Mouse (Mus musculus) adrenal gland, postnatal 25 days (tissue): ENCODE measurements around the gene Syt14. TPM values are rescaled to one million over a fixed set of nuclear protein-coding genes. Genes with fewer than 3 reads are reported as not detected.

Experiments
- DNase-seq: peaks from one replicate; pipeline ENCODE4 v3.0.0; 2021; ENCODE audit warnings: mixed read lengths
- total RNA-seq: library from RNA; stranded (reverse); gene quantifications from 2 replicates; pipeline ENCODE4 v1.2.3, GENCODE M21; 2021

Gene Syt14
- total RNA-seq, 1 experiment from 2014 or later, result 12.8 TPM

DNA sequence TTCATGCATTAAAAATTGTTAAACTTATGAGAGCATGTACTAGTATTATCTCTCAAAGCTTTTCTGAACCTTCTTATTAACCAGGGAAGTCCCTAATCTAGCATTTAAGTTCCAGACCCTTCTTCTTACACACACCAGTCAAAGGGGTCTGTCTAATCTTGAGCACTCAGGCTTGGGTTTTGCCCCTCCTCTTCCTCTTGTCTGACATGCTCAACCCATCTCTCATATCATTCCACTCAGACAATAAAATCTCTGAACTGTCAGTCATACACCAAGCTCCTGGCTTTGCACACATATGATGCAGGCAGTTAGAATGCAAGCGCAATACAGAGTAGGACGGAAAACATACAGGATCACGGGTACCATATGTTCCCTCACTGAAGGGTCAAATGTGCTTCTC, 48.4 kb downstream of the Syt14 start:
- no peak for DNase-seq

DNA sequence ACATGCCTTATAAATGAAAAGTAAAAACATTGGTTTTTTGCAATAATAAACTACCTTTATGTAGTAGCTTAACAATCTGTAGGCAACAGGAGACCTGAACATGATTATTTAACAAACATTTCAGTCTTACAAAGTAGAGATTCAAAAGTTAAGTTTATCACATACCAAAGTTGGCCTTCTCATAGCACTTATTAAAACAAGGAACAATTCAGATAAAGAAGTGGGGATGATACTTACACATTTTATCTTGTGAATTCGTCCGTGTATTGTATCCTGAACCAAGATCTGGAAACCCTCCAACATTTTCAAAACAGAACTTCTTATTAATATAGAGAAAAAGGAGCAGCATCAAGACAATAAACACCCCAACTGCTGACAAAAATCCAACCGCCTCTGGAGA, 49.1 kb downstream of the Syt14 start:
- no peak for DNase-seq

DNA sequence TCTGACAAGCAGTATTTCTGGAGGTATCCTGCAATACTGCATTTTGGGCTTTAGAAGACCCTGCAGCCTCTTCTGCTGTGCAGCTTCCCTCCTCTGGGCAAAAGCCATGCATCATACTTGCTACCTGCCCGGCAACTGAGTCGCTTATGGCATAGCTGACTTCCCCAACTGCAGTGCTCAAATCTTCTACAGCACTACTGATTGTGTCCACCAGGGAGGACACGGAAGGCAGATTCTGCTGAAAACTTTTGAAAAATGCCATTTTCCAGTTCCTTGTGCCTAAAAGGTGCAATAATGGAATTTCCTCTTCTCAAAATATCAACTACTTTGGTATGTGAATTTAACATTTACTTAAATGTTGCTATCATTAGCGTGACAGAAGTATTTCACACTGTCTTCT, 51.2 kb downstream of the Syt14 start:
- DNase-seq, result no peak

DNA sequence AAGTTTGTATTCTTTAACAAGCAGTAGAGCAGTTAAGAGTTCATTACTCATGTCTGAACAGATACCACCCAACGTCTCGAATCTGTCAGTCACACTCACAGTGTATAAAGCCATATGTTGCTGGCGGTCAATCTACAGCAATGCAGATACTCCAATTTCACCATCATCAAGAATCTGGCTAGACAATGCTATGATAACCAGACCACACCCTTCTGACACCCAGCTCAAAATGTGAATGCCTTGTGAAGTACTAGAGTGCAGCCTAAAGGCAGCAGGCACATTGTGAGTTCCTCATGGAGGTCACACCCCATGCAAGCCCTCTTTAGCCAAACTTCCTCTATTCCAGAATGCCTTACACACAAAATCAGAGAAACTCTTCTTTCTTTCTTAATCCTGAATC, 53.9 kb downstream of the Syt14 start:
- DNase-seq, result no peak

DNA sequence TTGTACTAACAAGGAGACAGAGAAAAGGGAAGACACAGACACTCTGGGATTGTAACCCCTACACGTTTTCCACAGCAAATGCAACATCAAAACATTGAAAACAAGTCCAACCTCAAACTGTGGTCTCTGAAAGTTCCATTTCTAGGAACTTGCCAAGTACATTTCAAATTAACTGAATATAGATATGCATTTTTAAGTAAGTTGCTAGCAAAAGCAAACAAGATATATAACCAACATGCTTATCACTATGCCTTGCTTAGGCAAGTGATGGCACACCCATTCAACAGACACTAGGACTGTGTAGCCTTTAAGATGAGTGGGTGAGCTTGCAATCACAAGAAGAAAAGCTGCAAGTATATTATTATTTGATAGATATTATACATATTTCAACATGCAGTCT, 54.5 kb downstream of the Syt14 start:
- no peak for DNase-seq

DNA sequence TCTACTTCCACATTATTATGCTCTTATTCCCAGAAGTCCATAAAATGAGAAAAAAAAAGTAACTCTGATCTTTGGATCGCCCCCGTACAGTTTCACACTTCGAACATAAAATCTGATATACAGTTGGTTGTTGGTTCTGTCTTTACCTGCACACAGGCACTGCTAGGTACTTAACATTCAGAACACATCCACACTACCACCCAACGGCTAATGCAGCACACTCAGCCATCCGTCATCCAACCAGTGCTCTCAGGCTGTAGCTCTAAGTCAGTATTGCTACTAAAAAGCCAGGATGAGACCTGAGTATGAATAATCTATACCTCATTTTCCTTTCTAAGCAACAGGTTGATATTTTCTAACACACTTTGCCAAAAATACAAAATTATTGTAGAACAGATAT, 73.3 kb downstream of the Syt14 start:
- DNase-seq, result no peak

DNA sequence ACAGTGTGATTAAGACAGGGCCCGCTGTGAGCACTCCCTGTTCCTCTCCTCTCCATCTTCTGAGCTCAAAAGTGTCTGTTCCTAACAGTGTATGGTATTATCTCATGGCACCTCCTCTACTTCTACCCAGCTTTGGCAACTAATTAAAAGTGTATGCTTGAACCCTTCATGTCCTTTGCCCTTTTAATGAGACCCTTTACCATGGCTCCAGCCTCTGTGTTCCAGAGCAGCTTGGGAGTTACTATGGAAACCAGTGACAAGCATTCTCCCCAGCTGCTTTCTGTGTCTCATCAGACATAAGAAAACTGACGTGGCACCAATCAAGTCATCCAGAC, 87.8 kb downstream of the Syt14 start:
- DNase-seq, result no peak

DNA sequence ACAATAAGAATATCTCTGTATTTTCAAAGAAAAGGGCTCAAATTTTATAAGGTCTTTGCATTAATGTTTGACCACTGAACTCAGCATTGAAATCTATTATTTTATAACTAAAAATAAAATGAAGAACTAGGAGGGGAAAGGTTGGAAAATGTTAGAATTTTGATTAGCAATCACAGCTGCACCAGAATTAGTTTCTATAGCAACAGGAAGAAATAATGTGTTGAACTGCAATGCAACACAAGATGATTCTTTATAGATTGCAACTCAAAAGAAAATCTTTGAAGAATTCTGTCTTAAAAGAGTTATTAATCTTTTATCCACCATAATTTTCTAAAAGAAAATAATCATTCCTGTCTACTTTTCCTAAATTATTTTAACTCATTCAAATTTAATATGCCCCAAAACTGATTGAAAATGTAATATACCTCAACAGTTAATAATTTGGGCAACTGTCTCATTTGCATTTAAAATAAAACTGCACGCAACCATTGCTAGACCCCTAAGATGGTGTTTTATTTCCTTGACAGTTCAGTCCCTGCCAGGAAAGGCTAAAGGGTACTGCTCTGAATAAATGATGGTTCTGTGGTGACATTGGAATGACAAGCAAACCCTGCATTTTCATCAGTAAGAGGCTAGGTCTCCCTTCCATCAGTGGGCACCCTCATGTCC, 88.3 kb downstream of the Syt14 start:
- DNase-seq, result no peak

DNA sequence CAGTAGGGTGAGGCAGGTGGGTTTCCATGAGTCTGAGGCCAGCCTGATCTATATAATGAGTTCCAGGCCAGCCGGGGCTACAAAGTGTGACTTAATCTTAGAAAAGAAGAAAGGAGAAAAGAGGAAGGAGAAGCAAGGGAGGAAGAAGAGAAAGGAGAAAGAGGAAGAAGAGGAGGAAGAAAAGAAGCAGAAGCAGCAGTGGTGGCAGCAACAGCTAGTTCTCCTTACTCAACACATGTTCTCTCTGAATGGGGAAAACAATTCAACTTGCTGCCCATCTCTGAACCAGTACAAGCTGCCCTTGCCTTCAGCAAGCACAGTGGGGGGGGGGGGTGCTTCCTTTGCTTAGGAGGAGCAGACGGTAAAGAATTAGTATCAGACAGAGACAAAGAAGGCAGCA, 96.5 kb downstream of the Syt14 start:
- DNase-seq, result no peak

DNA sequence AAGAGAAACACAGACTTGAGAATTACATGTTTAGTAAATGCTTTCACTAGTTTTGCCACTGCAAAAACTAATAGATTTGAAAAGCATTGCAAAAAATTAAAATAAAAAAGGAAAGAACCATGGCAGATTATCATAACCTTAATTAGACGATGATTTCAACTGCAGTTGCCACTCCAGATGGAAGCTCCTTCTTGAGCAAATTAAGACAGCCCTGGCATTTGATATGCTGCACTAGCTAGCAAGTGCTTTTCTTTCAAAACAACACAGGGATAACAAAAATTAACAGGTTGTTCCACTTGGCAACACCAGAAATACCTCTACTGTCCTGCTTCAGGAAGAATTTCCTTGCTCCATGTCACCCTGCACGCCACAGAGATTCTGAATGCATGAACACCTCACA, 97.6 kb downstream of the Syt14 start:
- DNase-seq, result no peak

DNA sequence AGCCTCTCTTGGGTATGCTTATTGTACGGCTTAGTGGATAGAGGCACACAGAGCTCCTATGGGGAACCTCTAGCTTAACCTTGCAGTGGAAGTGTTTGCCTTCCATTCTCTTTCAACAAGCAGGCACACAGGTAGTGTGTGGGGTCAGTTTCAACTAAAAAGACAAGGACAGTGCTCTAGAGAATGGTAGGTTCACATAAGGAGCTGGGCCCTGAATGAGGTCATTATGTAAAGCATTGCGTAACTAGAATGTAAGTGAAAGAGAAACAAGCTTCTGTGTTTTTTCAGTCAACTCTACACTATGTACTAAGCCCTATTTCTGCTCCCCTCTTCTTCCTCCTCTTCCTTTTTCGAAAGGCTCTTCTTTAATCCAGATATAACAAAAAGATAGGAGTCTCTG, 103.8 kb downstream of the Syt14 start:
- DNase-seq, result no peak

DNA sequence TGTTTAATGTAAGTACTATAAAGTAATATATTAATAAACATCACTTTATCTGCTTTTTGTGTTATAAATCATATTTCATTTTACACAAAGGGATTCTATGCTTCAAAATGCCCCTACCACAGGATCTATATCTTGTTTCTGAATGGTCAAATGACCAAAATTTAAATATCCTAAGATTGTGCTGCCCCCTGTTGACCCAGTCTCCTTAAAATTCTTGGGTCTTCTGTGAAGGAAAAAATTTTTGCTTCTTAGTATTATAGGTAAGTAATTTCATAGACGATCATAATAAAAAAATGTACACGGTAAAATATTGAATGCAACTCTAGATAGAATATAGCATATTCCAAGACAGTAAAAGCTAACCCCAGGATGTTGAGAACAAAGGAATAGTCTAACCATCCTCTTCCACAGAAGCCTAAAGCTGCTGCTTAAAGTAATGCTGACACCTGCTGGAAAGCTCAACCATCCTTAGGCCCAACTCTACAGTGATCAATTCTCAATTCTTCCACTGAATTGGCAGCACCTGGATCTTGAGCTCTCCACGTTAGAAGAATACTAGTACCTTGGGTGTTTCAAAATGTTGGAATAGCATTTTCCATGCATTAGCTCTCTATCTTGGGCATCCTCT, 123.4 kb downstream of the Syt14 start:
- DNase-seq, result no peak

DNA sequence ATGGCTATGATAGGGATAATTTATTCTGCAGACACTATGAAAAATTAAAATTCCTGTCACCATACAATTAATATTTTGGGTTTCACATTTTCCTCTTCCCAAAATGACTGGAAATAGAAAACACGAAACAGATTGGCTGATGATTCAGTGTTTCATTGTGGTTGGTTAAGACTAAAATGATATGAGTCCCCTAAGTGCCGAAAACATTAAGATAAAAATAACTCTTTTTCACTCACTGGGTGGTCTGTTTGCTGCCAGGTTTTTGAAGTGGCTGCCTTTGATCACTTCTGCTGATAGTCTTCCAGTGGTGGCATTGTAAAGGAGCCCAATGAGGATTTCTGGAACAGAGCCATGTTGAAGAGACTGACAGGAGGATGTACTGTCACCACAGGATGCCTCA, 134.1 kb downstream of the Syt14 start:
- DNase-seq, result no peak

DNA sequence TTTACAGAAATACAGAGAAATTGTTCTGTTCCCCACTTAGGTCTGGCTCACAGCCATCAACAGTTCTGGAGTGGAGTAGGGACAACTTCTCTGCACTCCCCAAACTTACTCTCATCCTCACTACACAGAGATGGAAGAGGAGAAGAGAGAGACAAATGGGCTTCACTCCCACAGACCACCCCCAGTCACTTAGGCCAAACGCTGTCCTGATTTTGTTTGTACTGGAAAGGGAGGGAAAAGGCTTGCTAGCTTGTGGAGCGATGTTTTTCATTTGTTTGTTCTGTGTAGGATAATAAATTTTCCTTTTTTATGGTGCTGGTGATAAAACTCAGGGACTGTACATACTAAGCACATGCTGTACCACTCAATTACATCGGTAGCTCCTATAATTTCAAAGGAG, 134.7 kb downstream of the Syt14 start:
- no peak for DNase-seq

DNA sequence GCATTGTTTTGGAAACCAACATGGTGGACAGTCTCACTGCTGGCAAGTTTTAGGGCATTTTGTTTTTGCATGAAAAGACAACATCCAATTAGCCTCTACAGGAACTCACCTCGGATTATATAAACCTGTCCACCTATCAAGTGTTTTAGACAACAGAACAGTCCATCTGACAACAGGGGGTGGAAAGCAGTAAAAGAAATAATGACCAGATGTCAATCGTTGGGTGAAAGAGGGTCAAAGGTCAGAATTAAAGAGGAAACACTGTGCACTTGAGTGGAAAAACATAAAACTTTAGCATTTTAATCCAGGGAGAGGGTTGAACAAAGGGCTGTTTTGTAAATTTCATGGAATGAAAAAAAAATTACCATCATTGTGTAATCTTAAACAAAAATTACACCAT, 136.8 kb downstream of the Syt14 start:
- no peak for DNase-seq

DNA sequence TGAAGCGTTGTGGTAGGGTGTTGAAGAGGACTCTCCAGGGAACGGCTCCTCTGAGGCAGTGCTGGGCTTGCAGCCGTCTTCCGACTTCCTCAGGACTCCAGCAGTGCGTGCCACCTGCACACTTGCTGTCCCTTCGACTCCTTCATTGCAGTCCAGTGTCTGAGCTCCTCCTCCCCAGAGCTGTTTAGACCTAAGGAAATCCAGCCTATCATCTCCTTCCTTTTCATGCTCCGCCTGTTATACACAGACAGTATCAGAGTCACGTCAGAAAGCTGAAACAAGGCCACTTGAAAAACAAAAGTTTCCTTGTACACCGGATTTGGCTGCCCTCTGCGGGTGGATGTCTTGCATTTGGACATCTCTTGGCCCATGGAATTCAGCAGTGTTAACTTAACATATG, 138.4 kb downstream of the Syt14 start:
- peak; percentile 12 for DNase-seq

DNA sequence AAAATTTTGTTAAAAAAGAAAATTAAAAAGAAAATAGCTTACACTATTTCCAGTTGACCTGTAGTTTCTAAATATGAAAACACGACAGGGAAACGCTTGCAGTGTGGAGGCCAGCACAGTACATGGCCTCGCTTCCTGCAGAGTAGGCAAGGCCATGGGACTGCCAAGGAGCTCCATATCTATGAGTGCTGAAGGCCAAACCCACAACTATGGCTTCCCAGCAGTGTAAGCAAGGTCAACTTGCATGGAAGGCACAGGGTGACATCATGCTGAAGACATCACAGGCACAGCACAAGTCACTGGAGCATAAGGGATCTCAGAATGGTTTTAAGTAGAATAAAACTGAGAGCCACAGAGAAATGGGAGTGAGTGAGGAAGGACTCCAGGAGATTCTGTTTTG, 139.5 kb downstream of the Syt14 start:
- peak; percentile 38 for DNase-seq

DNA sequence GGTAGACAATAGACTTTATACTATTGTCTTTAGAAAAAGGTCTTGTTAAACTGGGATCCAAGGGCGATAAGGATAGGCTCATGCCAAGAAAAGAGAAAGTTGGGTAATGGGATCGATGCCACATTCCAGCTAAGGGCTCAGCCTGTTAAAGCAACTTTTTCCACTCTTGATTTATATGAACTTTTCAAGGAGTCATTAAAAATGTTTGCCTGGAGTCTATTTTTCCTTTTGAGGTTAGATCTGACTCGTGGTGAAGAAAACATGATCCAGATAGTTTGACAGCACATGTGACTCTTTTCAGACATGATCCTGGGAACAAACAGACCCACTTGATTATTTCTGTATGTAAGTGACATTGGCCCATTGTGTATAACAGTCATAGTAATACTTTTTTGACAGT, 144.9 kb downstream of the Syt14 start:
- DNase-seq, result no peak

DNA sequence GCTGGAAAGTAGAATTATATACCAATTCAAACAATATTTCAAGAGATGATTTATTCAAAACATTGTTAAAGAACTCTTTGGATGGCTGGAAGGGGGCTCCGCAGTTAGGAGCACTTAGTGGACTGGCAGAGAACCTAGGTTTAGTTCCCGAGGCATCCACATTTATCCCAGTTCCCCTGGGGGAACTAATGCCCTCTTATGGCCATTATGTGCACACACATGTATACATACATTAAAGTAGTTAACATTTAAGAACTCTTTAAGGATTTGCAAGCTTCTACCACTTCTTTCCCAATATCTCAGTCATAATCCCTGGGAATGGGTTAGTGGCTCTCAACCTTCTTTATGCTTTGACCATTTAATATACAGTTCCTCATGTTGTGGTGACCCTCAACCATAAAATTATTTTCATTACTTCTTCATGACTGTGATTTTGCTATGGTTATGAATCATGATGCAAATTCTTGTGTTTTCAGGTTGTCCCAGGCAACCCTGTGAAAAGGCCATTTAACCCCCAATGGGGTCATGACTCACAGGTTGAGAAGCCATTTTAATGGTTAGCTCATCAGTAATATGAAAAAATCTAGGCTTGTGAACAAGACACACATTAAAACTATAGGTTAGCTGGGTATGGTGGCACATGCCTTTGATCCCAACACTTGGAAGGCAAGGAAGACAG, 152.8 kb downstream of the Syt14 start:
- no peak for DNase-seq

DNA sequence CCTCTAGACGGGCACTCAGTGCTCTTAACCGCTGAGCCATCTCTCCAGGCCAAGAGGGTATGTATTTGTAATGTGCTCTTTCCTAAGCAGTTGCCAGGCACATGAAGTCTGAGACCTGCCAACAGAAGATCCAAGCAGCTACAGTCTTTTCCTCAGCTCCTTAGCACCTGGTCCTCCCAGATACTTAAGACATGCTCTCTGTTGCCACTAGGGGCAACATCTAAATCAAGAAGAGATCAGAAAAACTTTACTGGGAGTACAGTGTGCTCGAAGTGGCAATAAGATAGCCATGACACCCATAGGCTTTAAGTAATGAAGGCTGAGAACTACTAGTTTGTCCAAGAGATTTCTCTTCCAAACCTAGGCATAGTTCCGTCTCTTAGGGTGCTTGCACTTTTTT, 155.4 kb downstream of the Syt14 start:
- DNase-seq, result no peak

DNA sequence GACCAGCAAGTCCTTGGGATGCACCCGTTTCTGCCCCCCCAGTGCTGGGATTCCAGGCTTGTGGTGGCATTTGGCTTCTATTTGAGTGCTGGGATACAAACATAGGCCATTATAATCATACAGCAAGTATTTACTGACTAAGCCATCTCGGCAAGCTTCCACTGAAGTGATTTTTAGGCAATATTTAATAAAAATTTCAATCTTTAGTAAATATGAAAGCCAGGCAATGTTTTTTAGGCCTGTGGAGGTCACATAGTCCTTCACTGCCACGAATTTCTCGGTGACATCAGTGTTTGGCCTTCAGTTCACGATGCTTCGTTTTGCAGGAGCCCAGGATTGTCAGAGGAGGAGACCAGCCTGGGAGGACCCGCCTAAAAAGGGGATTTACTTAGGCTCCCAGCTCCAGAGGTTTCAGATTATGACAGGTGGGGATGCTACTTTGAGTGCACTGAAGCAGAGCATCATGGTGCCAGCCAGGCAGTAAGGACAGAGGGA, 156.4 kb downstream of the Syt14 start:
- DNase-seq, result peak; percentile 13

DNA sequence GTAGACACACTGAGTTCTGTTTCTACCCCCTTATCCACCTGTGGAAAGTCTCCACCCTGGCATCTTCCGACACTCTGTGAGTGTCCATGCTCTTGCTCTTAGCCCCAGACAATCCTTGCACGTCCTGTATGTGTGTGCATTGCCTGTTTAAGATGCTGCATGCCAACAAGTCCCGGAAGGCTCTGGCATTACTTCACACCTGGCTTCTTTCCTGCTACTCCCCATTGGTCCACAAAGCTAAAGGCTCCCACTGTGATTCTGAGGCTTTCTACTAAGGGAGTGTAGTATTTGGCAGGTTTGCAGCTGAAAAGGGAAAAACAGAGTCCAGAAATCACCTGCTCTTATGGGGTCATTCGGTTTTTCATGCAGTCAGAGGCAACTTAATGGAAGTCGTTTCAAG, 162.7 kb downstream of the Syt14 start:
- DNase-seq, result no peak

DNA sequence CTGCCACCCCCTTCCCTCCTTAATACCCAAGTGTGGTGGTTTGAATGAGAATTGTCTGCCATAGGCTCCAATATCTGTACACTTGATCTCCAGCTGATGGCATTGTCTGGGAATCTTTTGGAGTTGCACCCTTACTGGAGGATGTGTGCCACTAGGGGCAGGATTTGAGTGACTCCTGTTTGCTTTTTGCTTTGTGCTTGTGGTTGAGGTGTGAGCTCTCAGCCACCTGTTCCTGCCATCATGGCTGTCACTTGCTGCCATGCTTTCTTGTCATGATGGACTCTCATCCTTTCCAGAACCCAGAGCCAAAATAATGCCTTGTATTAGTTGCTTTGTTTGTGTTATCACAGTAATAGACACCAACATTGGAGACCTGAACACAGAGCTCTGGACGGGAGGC, 165.8 kb downstream of the Syt14 start:
- DNase-seq, result no peak

DNA sequence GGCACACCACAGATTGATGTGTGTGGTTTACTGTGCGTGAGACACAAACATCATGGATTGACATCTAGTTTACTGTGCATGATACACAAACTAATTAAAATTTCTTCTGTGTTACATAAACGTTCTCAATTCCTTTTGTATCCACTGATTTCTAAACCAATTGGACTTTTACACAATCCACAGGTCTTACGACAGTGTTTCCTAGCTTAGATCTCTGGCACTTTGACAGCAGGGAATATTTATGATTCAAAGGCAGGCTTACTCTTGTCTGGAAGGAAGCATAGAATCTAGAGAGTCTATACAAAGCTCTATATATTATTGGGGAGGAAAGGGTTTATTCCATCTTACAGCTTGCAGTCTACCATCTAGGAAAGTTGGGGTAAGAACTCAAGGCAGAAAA, 171.1 kb downstream of the Syt14 start:
- no peak for DNase-seq
